Mouse (Mus musculus) liver, postnatal 0 days (tissue): ENCODE results near the gene Cfap58. TPM values are rescaled to one million over a fixed set of nuclear protein-coding genes. Genes with fewer than 3 reads are reported as not detected.

Experiments used
- ATAC-seq: fragments of 200-750 bp; cut with Nextera tagmentation; 2 replicates; pipeline ENCODE4 v1.8.0; 2017; ENCODE audit warnings: mild to moderate bottlenecking, moderate library complexity
- DNase-seq: peaks from one replicate; pipeline ENCODE4 v3.0.0-alpha.2; 2016
- H3K27ac ChIP-seq: fragments of 300-500 bp; sonication (generic); 2 replicates; pipeline ENCODE4 v1.5.1; 2014; ENCODE audit warnings: antibody characterized with exemption, moderate library complexity, mild to moderate bottlenecking, low read depth
- H3K27me3 ChIP-seq: fragments of 300-500 bp; sonication (generic); 2 replicates; pipeline ENCODE4 v1.6.1; 2014; ENCODE audit warnings: low read length, control low read depth, mixed read lengths; ENCODE audit not compliant: insufficient read depth
- H3K36me3 ChIP-seq: fragments of 300-500 bp; sonication (generic); replicated peaks from 2 replicates; pipeline ENCODE4 v1.6.1; 2014; ENCODE audit warnings: mild to moderate bottlenecking, control low read depth, low read length, moderate library complexity, mixed read lengths; ENCODE audit not compliant: insufficient read depth
- H3K4me1 ChIP-seq: fragments of 300-500 bp; sonication (generic); 2 replicates; pipeline ENCODE4 v1.6.1; 2014; ENCODE audit warnings: antibody characterized with exemption, mild to moderate bottlenecking, control low read depth; ENCODE audit not compliant: insufficient read depth
- H3K4me2 ChIP-seq: fragments of 300-500 bp; sonication (generic); 2 replicates; pipeline ENCODE4 v1.6.1; 2014; ENCODE audit warnings: low read depth, mild to moderate bottlenecking, low read length, moderate library complexity, mixed read lengths
- H3K4me3 ChIP-seq: fragments of 300-500 bp; sonication (generic); 2 replicates; pipeline ENCODE4 v1.5.1; 2014; ENCODE audit warnings: low read depth, low read length
- H3K9ac ChIP-seq: fragments of 300-500 bp; sonication (generic); replicated peaks from 2 replicates; pipeline ENCODE4 v1.6.1; 2014; ENCODE audit warnings: mild to moderate bottlenecking, moderate library complexity
- H3K9me3 ChIP-seq: fragments of 300-500 bp; sonication (generic); 2 replicates; pipeline ENCODE4 v1.6.1; 2016; ENCODE audit warnings: mild to moderate bottlenecking, control low read depth, low read length, mixed read lengths
- CTCF ChIP-seq: sonication (generic); IDR thresholded peaks from 2 replicates; pipeline ENCODE4 v1.5.1; 2016; ENCODE audit warnings: antibody characterized with exemption, low read depth
- EP300 ChIP-seq: IDR thresholded peaks from 2 replicates; pipeline ENCODE4 v1.6.1; 2016; ENCODE audit warnings: antibody characterized with exemption, low read depth, mild to moderate bottlenecking
- WGBS: fragments of 180-500 bp; shearing (Covaris S2); extraction: QIAGEN DNeasy Blood & Tissue Kit; methylation state at CpG from one replicate; pipeline ENCODE4 v1.1.7; 2014; ENCODE audit not compliant: insufficient replicate concordance; 5-methylcytosine and 5-hydroxymethylcytosine counted together
- polyA plus RNA-seq: library from polyadenylated mRNA; unstranded; fragments of >200 nt; fragmentation: Nextera tagmentation; extraction: Ambion mirVana; gene quantifications from 2 replicates; pipeline ENCODE4 v1.2.1, GENCODE M21; 2015

The Cfap58 gene
- polyA plus RNA-seq, 1 experiment from 2014 or later = not detected

DNA sequence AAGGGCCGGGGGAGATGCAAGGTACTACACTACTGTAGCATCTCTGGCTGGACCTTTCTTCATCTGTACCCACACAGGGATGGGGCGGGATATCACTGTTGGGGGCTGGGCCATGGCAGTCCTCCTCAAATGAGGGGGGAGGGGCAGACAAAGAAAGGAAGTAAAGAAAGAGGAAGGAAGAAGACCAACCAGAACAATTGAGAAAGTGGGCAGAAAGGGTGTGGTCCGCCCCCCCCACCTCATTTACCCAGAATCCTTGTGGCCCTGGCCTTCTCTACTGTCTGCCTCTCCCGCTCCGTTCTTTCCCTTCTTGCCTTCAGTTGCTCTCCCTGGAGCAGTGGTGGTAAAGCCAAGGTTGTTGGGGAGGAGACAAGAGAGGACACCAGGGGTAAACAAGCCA, 31.9 kb upstream of the Cfap58 start:
- no peak overlapping the region for H3K9ac ChIP-seq
- WGBS = 65% methylated on average over 5 of the region's 5 CpGs
- H3K27me3 ChIP-seq = no peaks in the 10 kb centered on the region
- peaks cover 18% of the 10 kb centered on the region for H3K4me1 ChIP-seq
- no peak overlapping the region for H3K4me2 ChIP-seq
- peak overlapping the region; percentile 55 for H3K27ac ChIP-seq
- TF ChIP-seq EP300 = no peak
- TF ChIP-seq CTCF = no peak
- H3K36me3 ChIP-seq = no peaks in the 10 kb centered on the region
- H3K9me3 ChIP-seq = no peaks in the 10 kb centered on the region
- ATAC-seq (peak; percentile 34; the same call in 1 of the 2 replicates), DNase-seq (peak; percentile 46)
- H3K4me3 ChIP-seq = no peak overlapping the region

DNA sequence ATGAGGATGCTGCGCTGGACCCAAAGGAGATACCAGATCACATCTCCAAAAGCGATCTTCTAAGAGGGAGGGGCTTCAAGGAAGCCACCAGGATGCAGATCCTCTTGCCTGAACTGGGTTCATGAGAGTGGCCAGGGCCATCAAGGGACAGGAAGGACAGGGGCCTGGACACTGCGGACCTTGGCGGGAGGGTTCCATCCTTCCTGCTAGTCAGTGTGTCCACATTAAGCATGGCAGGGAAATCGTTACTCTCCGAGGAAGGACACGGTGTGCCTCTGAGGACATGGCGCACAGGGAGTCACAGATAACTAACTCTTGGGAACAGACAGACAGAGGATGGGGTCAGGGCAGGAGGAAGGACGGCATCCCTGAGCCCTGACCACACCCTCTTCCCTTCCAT, 29.9 kb upstream of the Cfap58 start:
- TF ChIP-seq EP300 (peak; percentile 43; the same call in 1 of the 2 replicates), CTCF (no peak)
- H3K9me3 ChIP-seq = no peaks in the 10 kb centered on the region
- 84% methylated on average over 9 of the region's 9 CpGs for WGBS
- H3K27me3 ChIP-seq = no peaks in the 10 kb centered on the region
- H3K9ac ChIP-seq = no peak overlapping the region
- no peak overlapping the region for H3K27ac ChIP-seq
- no peak overlapping the region for H3K4me2 ChIP-seq
- no peak overlapping the region for H3K4me3 ChIP-seq
- DNase-seq = no peak
- peaks cover 4% of the 10 kb centered on the region; the same call in 1 of the 2 replicates for H3K36me3 ChIP-seq
- ATAC-seq = 0 out of 2 replicates have a peak, but pooled peaks have one; percentile 13
- peaks cover 18% of the 10 kb centered on the region for H3K4me1 ChIP-seq

DNA sequence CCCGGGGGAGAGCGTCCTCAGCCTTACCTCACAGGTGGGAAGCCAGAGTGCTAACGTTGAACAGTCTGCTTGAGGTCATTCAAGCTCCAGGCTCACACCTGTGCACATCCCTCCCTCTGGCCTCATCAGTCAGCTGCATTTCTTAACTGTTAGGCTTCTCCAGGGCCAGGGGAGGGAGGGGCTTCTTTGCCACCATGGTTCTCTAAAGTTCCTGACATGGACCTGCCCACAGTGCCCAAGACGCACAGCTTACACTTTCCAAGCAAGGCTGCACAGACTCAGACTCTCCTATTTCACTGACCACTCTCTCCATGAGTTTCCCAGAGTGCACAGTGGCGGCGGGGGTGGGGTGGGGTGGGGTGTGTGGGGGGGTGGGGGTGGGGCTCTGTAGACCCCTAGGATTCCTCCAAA, 28.5 kb upstream of the Cfap58 start:
- Histone ChIP-seq H3K9me3 (no peaks in the 10 kb centered on the region), H3K27ac (no peak overlapping the region), H3K4me3 (no peak overlapping the region), H3K4me2 (no peak overlapping the region; the same call in 1 of the 2 replicates), H3K4me1 (peaks cover 16% of the 10 kb centered on the region), H3K36me3 (peaks cover 8% of the 10 kb centered on the region; the same call in 1 of the 2 replicates), H3K9ac (no peak overlapping the region), H3K27me3 (no peaks in the 10 kb centered on the region)
- no peak for ATAC-seq
- DNase-seq = no peak
- WGBS = 32% methylated on average over 6 of the region's 6 CpGs
- TF ChIP-seq CTCF = no peak
- no peak for TF ChIP-seq EP300

DNA sequence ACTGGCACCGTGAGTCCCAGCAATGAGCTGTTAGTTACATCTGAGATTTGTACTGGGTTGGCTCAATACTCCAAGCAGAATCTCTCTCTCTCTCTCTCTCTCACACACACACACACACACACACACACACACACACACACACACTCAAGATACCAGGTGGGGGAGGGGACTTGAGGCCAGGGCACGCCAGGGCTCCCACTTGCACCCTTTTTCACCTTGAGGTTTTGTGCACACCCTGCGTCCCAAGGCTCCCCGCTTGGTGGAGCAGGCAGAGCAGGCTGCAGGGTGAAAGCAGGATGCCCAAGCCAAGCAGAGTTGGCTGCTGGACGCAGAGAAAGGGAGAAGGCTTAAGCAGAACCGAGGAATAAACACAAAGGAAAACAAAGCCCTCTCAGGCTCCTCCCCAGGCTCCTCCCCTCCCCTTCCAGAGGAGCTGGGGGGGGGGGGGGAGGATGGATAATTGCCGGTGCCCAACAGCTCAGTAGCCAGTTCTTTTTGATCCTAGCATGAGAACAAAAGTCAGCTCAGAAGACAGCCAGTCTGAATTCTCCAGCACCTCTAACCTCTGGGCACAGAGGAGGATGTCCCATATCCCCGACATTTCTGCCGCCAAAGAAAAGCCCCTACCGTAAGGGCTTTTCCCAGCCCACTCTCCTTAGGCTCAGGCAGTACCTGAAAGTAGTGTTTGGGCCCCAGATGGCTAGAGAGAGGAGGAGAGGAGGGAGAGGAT, 27.9 kb upstream of the Cfap58 start:
- DNase-seq (no peak), ATAC-seq (no peak)

DNA sequence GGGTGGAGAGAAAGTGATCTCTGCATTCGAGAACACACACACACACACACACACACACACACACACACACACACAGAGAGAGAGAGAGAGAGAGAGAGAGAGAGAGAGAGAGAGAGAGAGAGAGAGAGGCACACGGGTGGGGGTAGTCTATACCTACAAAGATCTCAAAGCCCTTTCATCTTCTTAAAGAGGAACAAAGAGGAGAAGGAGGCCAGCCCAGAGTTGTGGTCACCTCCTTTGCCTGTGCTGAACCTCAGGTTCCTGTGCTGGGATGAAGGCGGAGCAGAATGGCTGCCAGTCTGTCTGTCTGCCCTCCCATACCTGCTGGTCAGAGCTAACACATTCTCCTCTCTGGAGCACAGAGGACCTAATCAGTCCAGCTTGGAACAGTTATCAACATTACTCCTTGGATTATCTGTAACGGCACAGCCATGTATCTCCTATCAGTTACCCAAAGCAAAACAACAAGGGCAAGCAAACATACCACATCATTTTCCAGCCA, 27.3 kb upstream of the Cfap58 start:
- Histone ChIP-seq H3K36me3 (peaks cover 8% of the 10 kb centered on the region; the same call in 1 of the 2 replicates), H3K27me3 (no peaks in the 10 kb centered on the region), H3K4me3 (0 out of 2 replicates have a peak overlapping the region, but pooled peaks have one; percentile 7), H3K9ac (no peak overlapping the region), H3K27ac (peak overlapping the region; percentile 66), H3K9me3 (no peaks in the 10 kb centered on the region), H3K4me2 (peak overlapping the region; percentile 53), H3K4me1 (peaks cover 14% of the 10 kb centered on the region)
- no peak for ATAC-seq
- no peak for TF ChIP-seq EP300
- no peak for TF ChIP-seq CTCF
- no peak for DNase-seq
- 19% methylated on average over 4 of the region's 4 CpGs for WGBS

More for the DNA sequence above, 27.9 kb upstream of the Cfap58 start:
- WGBS = 14% methylated on average over 10 of the region's 10 CpGs
- no peak for TF ChIP-seq EP300
- TF ChIP-seq CTCF = no peak
- Histone ChIP-seq H3K9me3 (no peaks in the 10 kb centered on the region), H3K27me3 (no peaks in the 10 kb centered on the region), H3K36me3 (peaks cover 8% of the 10 kb centered on the region; the same call in 1 of the 2 replicates), H3K9ac (no peak overlapping the region), H3K4me1 (peaks cover 16% of the 10 kb centered on the region), H3K4me3 (peak overlapping the region; percentile 7; the same call in 1 of the 2 replicates), H3K4me2 (peak overlapping the region; percentile 53), H3K27ac (peak overlapping the region; percentile 62)

DNA sequence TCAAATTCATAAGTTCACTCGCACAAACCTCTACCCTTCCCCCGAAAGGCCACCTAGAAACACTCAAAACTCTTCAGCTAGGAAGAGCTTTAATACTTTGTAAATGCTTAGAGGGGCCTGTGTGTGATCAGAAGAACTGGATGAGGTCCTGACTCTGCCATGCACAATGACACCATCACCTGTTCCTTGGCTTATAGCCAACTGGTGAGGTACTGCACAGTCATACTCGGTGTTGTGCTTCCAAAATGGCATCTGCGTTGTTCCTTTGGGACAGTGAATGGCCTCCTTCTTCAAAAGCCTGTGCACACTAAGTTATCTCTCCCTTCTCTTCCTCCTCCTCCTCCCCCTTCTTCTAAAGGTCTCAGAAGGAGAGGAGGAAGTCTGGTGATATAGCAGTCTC, 26.7 kb upstream of the Cfap58 start:
- ATAC-seq (no peak), DNase-seq (no peak)
- H3K4me3 ChIP-seq = no peak overlapping the region
- H3K27me3 ChIP-seq = no peaks in the 10 kb centered on the region
- no peak overlapping the region for H3K9ac ChIP-seq
- H3K27ac ChIP-seq = peak overlapping the region; percentile 66; the same call in 1 of the 2 replicates
- TF ChIP-seq CTCF = no peak
- TF ChIP-seq EP300 = no peak
- 66% methylated on average over 4 of the region's 4 CpGs for WGBS
- H3K36me3 ChIP-seq = peaks cover 8% of the 10 kb centered on the region; the same call in 1 of the 2 replicates
- peak overlapping the region; percentile 53; the same call in 1 of the 2 replicates for H3K4me2 ChIP-seq
- no peaks in the 10 kb centered on the region for H3K9me3 ChIP-seq
- peaks cover 12% of the 10 kb centered on the region for H3K4me1 ChIP-seq
